Mouse (Mus musculus) kidney, postnatal 0 days (tissue): Measurements from ENCODE around the gene Dst. TPM values are rescaled to one million over a fixed set of nuclear protein-coding genes. Genes with fewer than 3 reads are reported as not detected.
A peak's percentile ranks its signal among the peaks of the same experiment; 100 is the strongest.

Experiments used
- ATAC-seq: fragments of 200-750 bp; cut with Nextera tagmentation; replicated peaks from 2 replicates; pipeline ENCODE4 v1.8.0; 2017; ENCODE audit warnings: low read depth, moderate number of reproducible peaks, moderate TSS enrichment, moderate library complexity; ENCODE audit not compliant: low FRiP score
- DNase-seq: peaks from one replicate; pipeline ENCODE4 v3.0.0-alpha.2; 2016; ENCODE audit warnings: low spot score
- H3K27ac ChIP-seq: fragments of 300-500 bp; sonication (generic); 2 replicates; pipeline ENCODE4 v1.5.1; 2014; ENCODE audit warnings: mild to moderate bottlenecking
- H3K27me3 ChIP-seq: fragments of 300-500 bp; sonication (generic); 2 replicates; pipeline ENCODE4 v1.6.1; 2014; ENCODE audit warnings: low read length, mixed read lengths; ENCODE audit not compliant: insufficient read depth
- H3K36me3 ChIP-seq: fragments of 300-500 bp; sonication (generic); 2 replicates; pipeline ENCODE4 v1.6.1; 2014; ENCODE audit warnings: low read length, mixed read lengths; ENCODE audit not compliant: insufficient read depth
- H3K4me1 ChIP-seq: fragments of 300-500 bp; sonication (generic); replicated peaks from 2 replicates; pipeline ENCODE4 v1.6.1; 2014; ENCODE audit warnings: antibody characterized with exemption, low read length, mixed read lengths; ENCODE audit not compliant: insufficient read depth
- H3K4me2 ChIP-seq: fragments of 300-500 bp; sonication (generic); 2 replicates; pipeline ENCODE4 v1.6.1; 2014; ENCODE audit warnings: mild to moderate bottlenecking, low read length, moderate library complexity, mixed read lengths
- H3K4me3 ChIP-seq: fragments of 300-500 bp; sonication (generic); replicated peaks from 2 replicates; pipeline ENCODE4 v1.5.1; 2014; ENCODE audit warnings: low read depth, low read length
- H3K9ac ChIP-seq: fragments of 300-500 bp; sonication (generic); 2 replicates; pipeline ENCODE4 v1.6.1; 2014; ENCODE audit warnings: low read depth, low read length
- H3K9me3 ChIP-seq: fragments of 300-500 bp; sonication (generic); replicated peaks from 2 replicates; pipeline ENCODE4 v1.6.1; 2016; ENCODE audit warnings: low read length, inconsistent platforms, mixed read lengths
- CTCF ChIP-seq: IDR thresholded peaks from 2 replicates; pipeline ENCODE4 v1.5.1; 2016; ENCODE audit warnings: antibody characterized with exemption, low read depth, mild to moderate bottlenecking, moderate library complexity
- WGBS: fragments of 180-500 bp; shearing (Covaris S2); extraction: QIAGEN DNeasy Blood & Tissue Kit; methylation state at CpG from one replicate; pipeline ENCODE4 v1.1.7; 2014; 5-methylcytosine and 5-hydroxymethylcytosine counted together
- polyA plus RNA-seq: library from polyadenylated mRNA; unstranded; fragments of >200 nt; fragmentation: Nextera tagmentation; extraction: Ambion mirVana; gene quantifications from 2 replicates; pipeline ENCODE4 v1.2.1, GENCODE M21; 2015

The Dst gene
- polyA plus RNA-seq, 1 experiment from 2014 or later, result 22.4 TPM

- 77% methylated on average over 6 of the region's 6 CpGs for WGBS
- DNase-seq (no peak), ATAC-seq (no peak)
- no peak overlapping the region for H3K4me2 ChIP-seq
- no peak overlapping the region for H3K27ac ChIP-seq
- H3K4me1 ChIP-seq, result no peaks in the 10 kb centered on the region
- no peaks in the 10 kb centered on the region for H3K9me3 ChIP-seq
- H3K27me3 ChIP-seq, result no peaks in the 10 kb centered on the region
- no peaks in the 10 kb centered on the region for H3K36me3 ChIP-seq
- H3K4me3 ChIP-seq, result no peak overlapping the region
- no peak for TF ChIP-seq CTCF
- no peak overlapping the region for H3K9ac ChIP-seq
Observed at GRCm38 (mm10) chr1:34020599-34020998, 112.6 kb downstream of the Dst start.

GRCm38 (mm10) chr1:34021574-34021973 lies 113.5 kb downstream of the Dst start:
- Histone ChIP-seq H3K4me1 (no peaks in the 10 kb centered on the region), H3K27me3 (no peaks in the 10 kb centered on the region), H3K27ac (no peak overlapping the region), H3K36me3 (no peaks in the 10 kb centered on the region), H3K4me2 (no peak overlapping the region), H3K9me3 (no peaks in the 10 kb centered on the region), H3K9ac (no peak overlapping the region), H3K4me3 (no peak overlapping the region)
- 66% methylated on average over 2 of the region's 2 CpGs for WGBS
- DNase-seq (no peak), ATAC-seq (no peak)
- TF ChIP-seq CTCF, result no peak

GRCm38 (mm10) chr1:34023154-34023553 lies 115.1 kb downstream of the Dst start:
- H3K4me1 ChIP-seq, result no peaks in the 10 kb centered on the region
- 69% methylated on average over 9 of the region's 9 CpGs for WGBS
- H3K9ac ChIP-seq, result no peak overlapping the region
- H3K27me3 ChIP-seq, result no peaks in the 10 kb centered on the region
- no peak for TF ChIP-seq CTCF
- no peak overlapping the region for H3K4me3 ChIP-seq
- no peak overlapping the region for H3K27ac ChIP-seq
- H3K36me3 ChIP-seq, result no peaks in the 10 kb centered on the region
- no peak overlapping the region for H3K4me2 ChIP-seq
- no peaks in the 10 kb centered on the region for H3K9me3 ChIP-seq
- DNase-seq, result no peak
- ATAC-seq, result no peak

- H3K4me2 ChIP-seq, result no peak overlapping the region
- no peak for TF ChIP-seq CTCF
- H3K9me3 ChIP-seq, result no peaks in the 10 kb centered on the region
- no peak overlapping the region for H3K9ac ChIP-seq
- ATAC-seq (no peak; the same call in 1 of the 2 replicates), DNase-seq (no peak)
- no peak overlapping the region for H3K27ac ChIP-seq
- no peaks in the 10 kb centered on the region for H3K27me3 ChIP-seq
- no peak overlapping the region for H3K4me3 ChIP-seq
- WGBS, result 65% methylated on average over 6 of the region's 6 CpGs
- H3K36me3 ChIP-seq, result no peaks in the 10 kb centered on the region
- H3K4me1 ChIP-seq, result no peaks in the 10 kb centered on the region
Observed at GRCm38 (mm10) chr1:34025879-34026278, 117.9 kb downstream of the Dst start.

GRCm38 (mm10) chr1:34028722-34029121 lies 120.7 kb downstream of the Dst start:
- no peak overlapping the region for H3K9ac ChIP-seq
- no peaks in the 10 kb centered on the region for H3K27me3 ChIP-seq
- H3K4me1 ChIP-seq, result no peaks in the 10 kb centered on the region
- no peaks in the 10 kb centered on the region for H3K36me3 ChIP-seq
- DNase-seq, result no peak
- ATAC-seq, result no peak
- H3K4me3 ChIP-seq, result no peak overlapping the region
- H3K9me3 ChIP-seq, result no peaks in the 10 kb centered on the region
- 62% methylated on average over 5 of the region's 5 CpGs for WGBS
- TF ChIP-seq CTCF, result no peak
- no peak overlapping the region for H3K4me2 ChIP-seq
- H3K27ac ChIP-seq, result no peak overlapping the region

GRCm38 (mm10) chr1:34030330-34031021 lies 122.5 kb downstream of the Dst start:
- Histone ChIP-seq H3K4me3 (no peak overlapping the region), H3K36me3 (no peaks in the 10 kb centered on the region), H3K9ac (no peak overlapping the region), H3K4me2 (no peak overlapping the region), H3K4me1 (no peaks in the 10 kb centered on the region), H3K27ac (no peak overlapping the region), H3K9me3 (no peaks in the 10 kb centered on the region), H3K27me3 (no peaks in the 10 kb centered on the region)
- no peak for ATAC-seq
- 60% methylated on average over 17 of the region's 17 CpGs for WGBS
- TF ChIP-seq CTCF, result no peak
- no peak for DNase-seq

DNA sequence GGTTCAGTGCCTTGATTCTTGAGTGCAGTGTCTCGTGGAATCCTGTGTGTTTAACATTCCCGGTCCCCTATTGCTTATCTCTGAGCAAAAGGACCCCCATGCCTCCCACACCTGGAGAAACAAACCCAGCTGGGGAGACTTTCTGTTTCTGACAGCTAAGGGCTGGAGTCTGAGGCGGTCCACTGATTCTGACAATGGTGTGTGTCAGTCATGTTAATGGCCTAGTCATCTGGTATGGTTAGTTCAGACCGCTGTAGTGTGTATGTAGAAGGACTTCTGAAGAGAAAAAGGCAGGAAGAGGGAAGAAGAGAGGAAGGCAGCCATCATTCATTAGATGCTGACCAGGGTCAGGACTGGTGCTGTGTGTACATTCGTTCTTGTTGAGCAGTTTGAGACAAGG lies 125.0 kb downstream of the Dst start:
- H3K27ac ChIP-seq, result no peak overlapping the region
- no peak for TF ChIP-seq CTCF
- no peaks in the 10 kb centered on the region for H3K4me1 ChIP-seq
- H3K9ac ChIP-seq, result no peak overlapping the region
- DNase-seq (peak; percentile 64), ATAC-seq (peak; percentile 80)
- WGBS, result 26% methylated on average over 5 of the region's 5 CpGs
- H3K4me3 ChIP-seq, result no peak overlapping the region
- no peaks in the 10 kb centered on the region for H3K27me3 ChIP-seq
- H3K36me3 ChIP-seq, result no peaks in the 10 kb centered on the region
- H3K9me3 ChIP-seq, result no peaks in the 10 kb centered on the region
- H3K4me2 ChIP-seq, result no peak overlapping the region
